Mouse (Mus musculus): ENCODE measurements around the gene Manba.

DNA sequence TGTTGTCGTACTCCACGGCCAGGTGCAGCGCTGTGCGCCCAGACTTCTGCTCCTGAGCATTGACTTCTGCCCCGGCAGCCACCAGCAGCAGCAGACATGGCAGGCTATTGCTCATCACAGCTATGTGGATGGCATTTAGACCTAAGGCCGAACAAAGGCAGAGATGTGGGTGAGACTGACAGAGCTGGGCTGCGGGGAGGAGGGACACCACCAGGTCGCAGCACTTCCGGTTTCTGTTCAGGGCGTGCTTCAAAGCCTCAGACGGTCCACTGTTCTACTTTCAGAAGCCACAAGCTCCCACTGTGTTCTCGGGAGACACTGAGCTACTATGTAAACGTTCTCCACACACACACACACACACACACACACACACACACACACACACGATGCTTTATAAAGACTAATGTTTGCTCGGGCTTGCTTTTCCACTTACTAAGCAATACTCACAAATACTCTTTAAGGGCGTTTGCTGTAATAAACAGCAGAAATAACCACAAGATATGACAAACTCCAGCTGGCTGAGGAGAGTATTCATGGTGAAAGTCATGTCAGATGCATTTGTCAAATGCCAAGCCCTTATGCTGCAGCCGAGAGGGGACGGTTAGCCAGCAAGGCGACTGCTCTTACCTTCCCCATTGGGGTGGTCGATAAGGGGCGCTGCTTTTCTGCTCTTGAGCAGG, 109.0 kb downstream of the Manba start:
- TF ChIP-seq TBP (conservative IDR thresholded peaks at IDR 0.05; ENCODE audit: low read depth, low read length): no peak
- peak in 1 of 2 experiments; percentile 50; a peak in 2 of 4 replicates for TF ChIP-seq CTCF (conservative IDR thresholded peaks at IDR 0.05 in 1 of 2, IDR thresholded peaks at IDR 0.05 in 1 of 2; ENCODE audit: low read depth in 2 of 2, low read length in 2 of 2)
- peak; percentile 59 for TF ChIP-seq SMC3 (IDR thresholded peaks at IDR 0.05; ENCODE audit: low read depth, low read length)
- TF ChIP-seq JUN (IDR thresholded peaks at IDR 0.05; ENCODE audit: insufficient read depth, low read depth, low read length): no peak
- TF ChIP-seq BHLHE40 (IDR thresholded peaks at IDR 0.05; ENCODE audit: low read depth, low read length): peak; percentile 47; the same call in 1 of the 2 replicates
- TF ChIP-seq POLR2A (IDR thresholded peaks at IDR 0.05; ENCODE audit: low read depth, low read length): peak; percentile 34; the same call in 1 of the 2 replicates
- no peak for TF ChIP-seq NELFE (IDR thresholded peaks at IDR 0.05; ENCODE audit: low read depth, low read length)
- no peak for TF ChIP-seq USF1 (IDR thresholded peaks at IDR 0.05; ENCODE audit: low read depth, low read length)

Data from CH12.LX (cell line).